Mouse (Mus musculus): ENCODE results near the gene Fam221b.

Gene Fam221b

GRCm38 (mm10) chr4:43612534-43612933 lies 56.4 kb downstream of the Fam221b start:
- no peak for DNase-seq
